Mouse (Mus musculus) heart, embryonic 13.5 days (tissue): ENCODE results near the gene Fam24a. TPM values are rescaled to one million over a fixed set of nuclear protein-coding genes. Genes with fewer than 3 reads are reported as not detected.

ENCODE experiments used
- ATAC-seq: fragments of 200-750 bp; cut with Nextera tagmentation; 2 replicates; pipeline ENCODE4 v1.8.0; 2017; ENCODE audit warnings: moderate TSS enrichment; ENCODE audit not compliant: insufficient number of reproducible peaks, low FRiP score, low TSS enrichment; ENCODE audit errors: extremely low read depth
- H3K27ac ChIP-seq: fragments of 300-500 bp; sonication (generic); replicated peaks from 2 replicates; pipeline ENCODE4 v1.5.1; 2015; ENCODE audit warnings: moderate library complexity, mild to moderate bottlenecking, inconsistent platforms
- H3K27me3 ChIP-seq: fragments of 300-500 bp; sonication (generic); replicated peaks from 2 replicates; pipeline ENCODE4 v1.6.1; 2015; ENCODE audit warnings: mild to moderate bottlenecking, inconsistent platforms
- H3K36me3 ChIP-seq: fragments of 300-500 bp; sonication (generic); 2 replicates; pipeline ENCODE4 v1.6.1; 2015; ENCODE audit warnings: mild to moderate bottlenecking, inconsistent platforms
- H3K4me1 ChIP-seq: fragments of 300-500 bp; sonication (generic); 2 replicates; pipeline ENCODE4 v1.6.1; 2015; ENCODE audit warnings: inconsistent platforms
- H3K4me2 ChIP-seq: fragments of 300-500 bp; sonication (generic); 2 replicates; pipeline ENCODE4 v1.6.1; 2015; ENCODE audit warnings: inconsistent platforms, mild to moderate bottlenecking, moderate library complexity
- H3K4me3 ChIP-seq: fragments of 300-500 bp; sonication (generic); 2 replicates; pipeline ENCODE4 v1.5.1; 2015; ENCODE audit warnings: moderate library complexity, mild to moderate bottlenecking, inconsistent platforms
- H3K9ac ChIP-seq: fragments of 300-500 bp; sonication (generic); 2 replicates; pipeline ENCODE4 v1.6.1; 2015; ENCODE audit warnings: inconsistent platforms, mild to moderate bottlenecking, moderate library complexity
- H3K9me3 ChIP-seq: fragments of 300-500 bp; sonication (generic); 2 replicates; pipeline ENCODE4 v1.6.1; 2016; ENCODE audit warnings: inconsistent platforms
- WGBS: fragments of 180-500 bp; shearing (Covaris S2); methylation state at CpG from one replicate; pipeline ENCODE4 v1.1.7; 2015; ENCODE audit warnings: mixed read lengths; 5-methylcytosine and 5-hydroxymethylcytosine counted together
- polyA plus RNA-seq: library from polyadenylated mRNA; unstranded; fragments of >200 nt; fragmentation: Nextera tagmentation; extraction: Ambion mirVana; gene quantifications from 2 replicates; pipeline ENCODE4 v1.2.1, GENCODE M21; 2015

Gene Fam24a
- not detected in 2 replicates for polyA plus RNA-seq

DNA sequence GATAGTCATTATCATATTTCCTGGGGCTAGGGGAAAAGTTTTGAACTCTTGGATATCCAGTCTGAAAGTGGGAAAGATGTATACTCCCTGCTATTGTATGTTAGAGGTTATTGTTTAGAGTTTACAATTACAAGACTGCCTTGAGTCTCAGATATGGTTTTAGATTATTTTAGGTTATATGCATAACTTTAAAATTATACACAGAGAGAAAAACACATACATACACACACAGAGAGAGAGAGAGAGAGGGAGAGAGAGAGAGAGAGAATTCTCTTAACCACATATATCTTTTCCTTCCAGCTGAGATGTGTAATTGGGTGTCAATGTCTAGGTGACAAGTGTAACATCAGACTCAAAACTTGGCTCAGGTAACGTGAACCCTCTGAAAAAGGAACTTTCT lies at the start of gene Fam24a:
Gene Fam24a (plus strand): TSS at position 301 of the 400 bp plus-strand sequence.
- no peak within 1 kb of the TSS for H3K9ac ChIP-seq
- H3K4me1 ChIP-seq: no peaks in the 10 kb centered on the region
- no peak for ATAC-seq
- H3K9me3 ChIP-seq: no peaks in the 10 kb centered on the region
- H3K27ac ChIP-seq: no peak within 1 kb of the TSS
- H3K4me2 ChIP-seq: no peak within 1 kb of the TSS
- 53% methylated on average over 1 of the region's 1 CpGs for WGBS
- peaks cover 4% of the 10 kb centered on the region; the same call in 1 of the 2 replicates for H3K36me3 ChIP-seq
- no peak within 1 kb of the TSS for H3K4me3 ChIP-seq
- no peaks in the 10 kb centered on the region for H3K27me3 ChIP-seq

DNA sequence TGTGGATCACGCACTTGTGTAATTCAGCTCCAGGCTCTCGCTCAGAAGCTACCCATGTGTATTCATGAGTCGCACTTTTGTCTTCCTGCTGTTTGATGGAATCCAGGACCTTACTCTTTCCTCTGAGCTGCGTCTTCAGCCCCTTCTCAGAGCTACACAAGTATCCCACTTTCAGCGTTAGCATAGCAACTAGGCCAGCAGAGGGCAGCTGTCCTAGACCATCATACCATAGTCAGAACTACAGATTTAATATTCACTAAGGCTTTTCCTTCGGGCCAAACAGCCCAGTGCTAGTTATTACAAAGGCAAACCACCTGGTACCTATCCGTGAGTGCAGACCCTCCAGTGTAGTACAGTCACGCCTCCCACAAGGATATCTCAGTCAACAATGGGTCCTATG lies 36.5 kb upstream of the Fam24a start:
- Histone ChIP-seq H3K4me1 (no peaks in the 10 kb centered on the region), H3K4me2 (no peak overlapping the region), H3K9me3 (no peaks in the 10 kb centered on the region)

DNA sequence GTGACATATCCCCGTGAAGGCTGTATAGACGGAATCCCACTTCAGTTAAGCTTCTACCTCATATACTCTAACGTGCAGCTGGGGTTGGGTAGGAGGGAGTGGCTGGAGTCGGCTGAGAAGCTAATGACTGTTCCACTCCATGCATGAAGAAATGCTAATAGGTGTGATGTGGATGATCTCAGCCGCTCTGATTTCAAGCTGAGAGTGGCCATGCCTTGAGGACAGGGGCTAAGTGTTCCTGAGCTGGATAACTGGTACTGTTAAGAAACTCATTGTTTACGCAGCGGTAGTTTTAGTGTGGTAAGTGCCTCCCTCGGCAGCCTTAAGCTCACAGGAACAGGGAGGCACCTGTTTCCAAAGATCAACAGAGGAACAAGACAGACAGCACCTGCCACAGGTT lies 30.3 kb upstream of the Fam24a start:
- ATAC-seq: no peak
- Histone ChIP-seq H3K4me1 (no peaks in the 10 kb centered on the region), H3K4me3 (no peak overlapping the region), H3K9me3 (no peaks in the 10 kb centered on the region), H3K4me2 (no peak overlapping the region), H3K36me3 (no peaks in the 10 kb centered on the region), H3K9ac (no peak overlapping the region), H3K27me3 (no peaks in the 10 kb centered on the region), H3K27ac (no peak overlapping the region)
- 73% methylated on average over 8 of the region's 8 CpGs for WGBS

More for the DNA sequence above, 36.5 kb upstream of the Fam24a start:
- 65% methylated on average over 8 of the region's 8 CpGs for WGBS
- no peak overlapping the region for H3K27ac ChIP-seq
- no peak for ATAC-seq
- H3K27me3 ChIP-seq: no peaks in the 10 kb centered on the region; the same call in 1 of the 2 replicates
- no peaks in the 10 kb centered on the region for H3K36me3 ChIP-seq
- no peak overlapping the region for H3K4me3 ChIP-seq
- H3K9ac ChIP-seq: no peak overlapping the region

DNA sequence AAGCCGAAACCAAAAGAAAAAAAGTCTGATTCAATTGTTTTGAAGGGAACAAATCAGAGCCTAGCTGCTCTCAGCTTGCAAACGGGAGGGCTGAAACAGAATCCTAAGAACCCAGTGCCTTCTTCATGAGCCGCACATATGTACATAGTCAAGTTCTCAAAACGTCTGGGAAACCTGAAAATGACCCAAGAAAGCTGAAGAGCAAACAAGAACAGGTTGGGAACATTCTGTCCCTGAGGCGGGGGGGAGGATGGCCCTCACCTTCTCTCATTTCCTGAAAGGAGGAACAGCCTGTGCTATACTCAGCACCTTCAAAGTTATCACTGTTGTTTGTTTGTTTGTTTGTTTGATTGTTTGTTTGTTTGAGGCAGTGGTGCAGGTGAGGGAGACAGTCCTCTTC lies 26.9 kb upstream of the Fam24a start:
- Histone ChIP-seq H3K4me1 (no peaks in the 10 kb centered on the region), H3K4me3 (no peak overlapping the region), H3K27me3 (no peaks in the 10 kb centered on the region), H3K4me2 (no peak overlapping the region), H3K9ac (no peak overlapping the region), H3K36me3 (no peaks in the 10 kb centered on the region), H3K27ac (no peak overlapping the region), H3K9me3 (no peaks in the 10 kb centered on the region)
- ATAC-seq: no peak
- WGBS: 63% methylated on average over 5 of the region's 5 CpGs

DNA sequence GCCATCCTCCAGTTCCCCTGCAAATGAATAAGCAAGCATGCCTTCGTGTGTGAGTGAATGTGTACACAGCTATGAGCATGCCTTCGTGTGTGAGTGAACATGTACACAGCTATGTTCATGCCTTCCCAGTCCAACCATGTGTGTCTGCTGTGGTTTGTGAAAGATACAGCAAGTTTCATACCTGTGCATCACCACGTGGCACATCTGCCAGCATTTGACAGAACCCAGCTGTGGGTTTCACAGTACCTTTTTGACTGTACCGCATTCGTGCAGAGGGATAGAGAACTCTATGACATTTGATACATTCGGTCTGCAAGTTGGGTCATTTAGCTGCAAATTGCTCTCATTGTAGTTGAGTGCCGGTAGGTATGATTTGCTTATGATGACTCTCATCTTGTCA lies 19.2 kb upstream of the Fam24a start:
- no peak overlapping the region for H3K4me3 ChIP-seq
- H3K4me1 ChIP-seq: peaks cover 7% of the 10 kb centered on the region
- no peak overlapping the region for H3K9ac ChIP-seq
- H3K4me2 ChIP-seq: no peak overlapping the region
- no peaks in the 10 kb centered on the region for H3K9me3 ChIP-seq
- WGBS: 73% methylated on average over 7 of the region's 7 CpGs
- no peak for ATAC-seq
- H3K27me3 ChIP-seq: no peaks in the 10 kb centered on the region
- H3K36me3 ChIP-seq: no peaks in the 10 kb centered on the region
- no peak overlapping the region for H3K27ac ChIP-seq

DNA sequence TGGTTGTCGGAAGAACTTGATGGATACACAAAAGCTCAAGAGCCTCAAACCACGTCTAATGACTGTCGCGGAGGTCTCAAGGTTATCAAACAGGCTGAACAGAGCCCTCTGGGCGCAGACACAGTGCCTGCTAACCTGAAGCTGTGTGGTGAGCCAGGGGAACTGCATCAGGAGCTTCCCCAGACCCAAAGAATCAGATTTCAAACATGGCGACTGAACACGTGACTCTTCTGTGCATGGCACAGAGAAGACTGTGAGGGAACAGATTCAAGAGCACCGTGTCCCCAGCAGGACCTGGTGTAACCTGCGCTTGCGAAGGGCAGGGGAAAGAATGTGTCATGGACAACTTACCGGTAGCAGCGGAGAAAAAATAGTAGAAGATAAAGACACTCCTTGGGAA lies 16.1 kb upstream of the Fam24a start:
- ATAC-seq: no peak

DNA sequence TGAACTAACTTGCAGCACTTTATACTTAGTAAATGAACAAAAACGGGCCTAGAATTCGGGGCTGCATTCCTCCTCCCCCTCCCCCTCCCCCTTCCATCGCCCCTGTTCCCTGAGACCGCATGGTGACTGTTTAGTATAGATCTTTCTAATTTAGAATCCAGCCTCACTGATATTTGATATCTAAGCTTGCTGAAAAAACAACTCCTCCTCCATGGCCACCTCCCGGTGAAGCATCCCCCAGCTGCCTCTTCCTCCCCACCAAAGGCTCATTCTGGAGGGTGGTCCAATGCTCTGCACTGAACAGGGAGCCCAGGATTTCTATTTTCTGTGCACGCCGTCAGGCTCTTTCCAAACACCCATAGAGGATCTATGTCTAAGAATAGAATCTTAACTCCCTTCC lies 15.3 kb upstream of the Fam24a start:
- Histone ChIP-seq H3K9ac (no peak overlapping the region), H3K4me3 (no peak overlapping the region), H3K27ac (0 out of 2 replicates have a peak overlapping the region, but pooled peaks have one; percentile 59), H3K4me2 (peak overlapping the region; percentile 38; the same call in 1 of the 2 replicates), H3K36me3 (no peaks in the 10 kb centered on the region), H3K4me1 (peaks cover 7% of the 10 kb centered on the region), H3K9me3 (no peaks in the 10 kb centered on the region), H3K27me3 (no peaks in the 10 kb centered on the region)
- no peak for ATAC-seq
- WGBS: 41% methylated on average over 5 of the region's 7 CpGs

More for the DNA sequence above, 16.1 kb upstream of the Fam24a start:
- Histone ChIP-seq H3K9ac (no peak overlapping the region), H3K4me1 (peaks cover 7% of the 10 kb centered on the region), H3K4me2 (no peak overlapping the region), H3K27me3 (no peaks in the 10 kb centered on the region), H3K27ac (no peak overlapping the region), H3K9me3 (no peaks in the 10 kb centered on the region), H3K4me3 (no peak overlapping the region), H3K36me3 (no peaks in the 10 kb centered on the region)
- WGBS: 45% methylated on average over 12 of the region's 12 CpGs

DNA sequence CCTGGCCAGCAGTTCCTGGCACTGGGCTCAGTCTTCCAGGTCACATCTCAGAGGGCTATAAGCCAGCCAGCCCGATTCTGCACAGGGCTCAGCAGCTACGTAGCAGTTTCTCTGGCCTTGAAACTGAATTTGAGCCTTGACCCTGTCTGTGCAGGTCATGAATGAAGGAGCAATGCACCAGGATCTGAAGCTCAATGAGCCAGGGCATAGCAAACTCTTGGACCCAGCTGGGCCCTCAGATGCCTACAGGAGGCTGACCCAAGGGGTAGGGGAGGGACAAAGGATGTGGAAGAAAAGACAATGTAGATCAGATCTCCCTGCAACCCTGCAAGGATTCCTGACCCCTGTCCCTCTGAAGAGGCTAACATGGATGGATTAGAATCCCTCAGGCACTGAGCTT lies 11.5 kb upstream of the Fam24a start, which contains the start of gene Cuzd1:
Gene Cuzd1 (minus strand): TSS at position 101 of the 400 bp plus-strand sequence.
- Histone ChIP-seq H3K27ac (no peak within 1 kb of the TSS), H3K4me1 (peaks cover 7% of the 10 kb centered on the region), H3K9ac (no peak within 1 kb of the TSS), H3K4me2 (no peak within 1 kb of the TSS), H3K27me3 (no peaks in the 10 kb centered on the region), H3K4me3 (no peak within 1 kb of the TSS), H3K36me3 (no peaks in the 10 kb centered on the region), H3K9me3 (no peaks in the 10 kb centered on the region)
- WGBS: 74% methylated on average over 2 of the region's 2 CpGs
- ATAC-seq: no peak

DNA sequence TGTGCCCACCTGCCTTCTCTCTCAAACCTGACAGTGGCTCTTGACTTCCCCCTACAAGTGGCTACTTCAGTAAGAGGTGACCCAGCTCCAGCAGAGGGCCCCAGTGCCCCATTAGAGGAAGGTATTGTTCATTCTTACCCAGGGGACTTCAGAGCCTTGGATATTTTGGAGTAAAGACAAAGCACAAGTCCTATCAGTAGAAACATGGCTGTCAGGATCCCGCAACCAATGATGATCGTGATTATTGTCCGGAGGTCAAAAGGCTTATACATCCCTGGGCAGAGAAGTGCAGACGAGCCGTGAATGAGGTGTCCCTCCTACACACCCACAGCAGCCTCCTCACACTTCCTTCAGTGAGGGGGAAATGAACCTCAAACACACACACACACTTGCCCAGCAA lies 6.6 kb upstream of the Fam24a start:
- no peak overlapping the region for H3K27ac ChIP-seq

DNA sequence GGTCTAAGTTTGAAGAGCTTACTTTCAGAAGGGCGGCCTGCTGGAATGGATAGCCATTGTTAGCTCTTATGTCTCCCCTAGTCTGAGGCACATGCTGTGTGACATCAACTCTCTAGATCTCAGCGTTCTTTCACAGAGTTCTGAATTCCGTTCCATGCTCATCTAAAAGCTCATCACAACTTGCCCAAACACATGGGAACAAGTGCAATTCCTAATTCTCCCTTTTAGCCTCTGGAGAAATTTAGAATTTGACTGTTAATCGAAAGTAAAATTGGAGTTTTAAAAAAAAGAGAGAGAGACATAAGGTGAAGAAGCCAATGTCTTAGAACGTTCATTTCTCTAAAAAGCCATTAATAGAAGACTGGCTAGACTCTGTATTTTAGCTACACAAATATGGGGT lies 4.2 kb upstream of the Fam24a start, which contains the start of gene Fam24b:
Gene Fam24b (minus strand): TSS at position 101 of the 400 bp plus-strand sequence.
- 86% methylated on average over 5 of the region's 5 CpGs for WGBS
- Histone ChIP-seq H3K4me1 (no peaks in the 10 kb centered on the region), H3K4me3 (no peak within 1 kb of the TSS), H3K27ac (no peak within 1 kb of the TSS), H3K27me3 (no peaks in the 10 kb centered on the region), H3K36me3 (no peaks in the 10 kb centered on the region), H3K4me2 (no peak within 1 kb of the TSS), H3K9me3 (no peaks in the 10 kb centered on the region), H3K9ac (no peak within 1 kb of the TSS)
- no peak for ATAC-seq

More for the DNA sequence above, 6.6 kb upstream of the Fam24a start:
- Histone ChIP-seq H3K27me3 (no peaks in the 10 kb centered on the region), H3K4me1 (no peaks in the 10 kb centered on the region), H3K4me2 (no peak overlapping the region), H3K9ac (no peak overlapping the region), H3K36me3 (no peaks in the 10 kb centered on the region), H3K4me3 (no peak overlapping the region), H3K9me3 (no peaks in the 10 kb centered on the region)
- WGBS: 80% methylated on average over 5 of the region's 5 CpGs
- no peak for ATAC-seq

DNA sequence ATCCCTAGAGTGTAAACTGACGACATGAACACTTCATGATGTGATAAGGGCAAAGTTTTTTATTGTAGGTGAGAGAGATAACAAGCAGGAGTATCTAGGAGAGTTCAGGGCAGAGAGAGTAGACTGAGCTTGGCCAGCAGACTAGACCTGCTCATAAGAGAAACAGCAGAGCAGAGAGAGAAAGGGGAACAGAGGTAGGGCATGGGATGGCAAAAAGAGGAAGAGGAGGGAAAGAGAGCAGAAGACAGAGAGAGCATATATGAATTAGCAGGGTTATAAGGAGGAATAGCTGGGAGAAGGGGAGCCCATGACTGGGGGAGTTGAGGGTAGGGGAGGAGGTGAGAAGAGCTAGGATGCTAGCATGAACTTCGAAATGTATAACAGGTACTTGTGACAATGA lies 2.0 kb upstream of the Fam24a start:
- no peak overlapping the region for H3K4me3 ChIP-seq
- WGBS: 48% methylated on average over 2 of the region's 2 CpGs
- no peak overlapping the region for H3K4me2 ChIP-seq
- ATAC-seq: no peak
- no peaks in the 10 kb centered on the region for H3K36me3 ChIP-seq
- H3K27me3 ChIP-seq: no peaks in the 10 kb centered on the region
- no peak overlapping the region for H3K27ac ChIP-seq
- no peaks in the 10 kb centered on the region for H3K9me3 ChIP-seq
- H3K4me1 ChIP-seq: no peaks in the 10 kb centered on the region
- no peak overlapping the region for H3K9ac ChIP-seq

DNA sequence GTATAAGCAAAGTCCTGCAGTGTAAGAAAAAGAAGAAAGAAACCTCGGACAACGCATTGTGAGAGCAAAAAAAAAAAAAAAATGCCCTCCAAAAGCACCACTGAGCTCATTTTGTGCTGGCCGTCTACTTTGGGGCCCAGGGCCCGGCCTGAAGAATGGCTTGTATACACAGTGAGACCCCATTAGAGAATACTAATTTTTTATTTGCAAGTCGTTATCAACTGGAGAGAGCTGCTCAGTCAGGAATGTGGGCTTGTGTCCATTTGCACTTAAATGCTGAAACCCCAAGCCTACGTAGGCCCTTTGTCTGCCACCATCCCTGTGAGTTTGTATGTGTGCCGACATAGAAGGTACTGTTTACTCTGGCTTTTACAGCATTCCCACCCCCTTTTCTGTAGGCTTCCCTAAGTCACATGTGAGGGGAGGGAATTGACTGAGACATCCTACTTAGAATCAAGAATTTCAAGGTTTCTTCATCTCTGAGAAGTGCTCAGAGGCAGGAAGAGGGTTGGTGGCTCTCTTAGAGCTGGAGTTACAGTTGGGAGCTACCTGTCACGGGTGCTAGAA lies 3.9 kb downstream of the Fam24a start:
- H3K27ac ChIP-seq: no peak overlapping the region
- 71% methylated on average over 8 of the region's 8 CpGs for WGBS
- ATAC-seq: no peak

More for the DNA sequence above, 3.9 kb downstream of the Fam24a start:
- Histone ChIP-seq H3K4me1 (no peaks in the 10 kb centered on the region), H3K9ac (no peak overlapping the region), H3K27me3 (no peaks in the 10 kb centered on the region), H3K36me3 (peaks cover 37% of the 10 kb centered on the region), H3K4me3 (no peak overlapping the region), H3K9me3 (no peaks in the 10 kb centered on the region), H3K4me2 (no peak overlapping the region)
